Mouse (Mus musculus): ENCODE measurements around the gene Prr32. TPM values are rescaled to one million over a fixed set of nuclear protein-coding genes. Genes with fewer than 3 reads are reported as not detected.

Gene Prr32
- polyA plus RNA-seq (2016; fragmentation: Nextera tagmentation; extraction: Ambion mirVana): 0.13 TPM in 1 of 2 replicates, not detected in the other

GRCm38 (mm10) chrX:45090604-45091003, at the start of gene Prr32:
TSS of gene Prr32 (plus strand) at chrX:45090904.
- H3K9me3 ChIP-seq (replicated peaks): no peaks in the 10 kb centered on the region
- no peaks in the 10 kb centered on the region for H3K36me3 ChIP-seq
- H3K27me3 ChIP-seq (ENCODE audit: low read depth, poor library complexity, severe bottlenecking): no peaks in the 10 kb centered on the region
- no peak within 1 kb of the TSS for H3K27ac ChIP-seq
- H3K4me1 ChIP-seq: no peaks in the 10 kb centered on the region
- no peak for DNase-seq (ENCODE audit: low spot score)
- no peak within 1 kb of the TSS for H3K4me3 ChIP-seq
- 70% methylated on average over 1 of the region's 1 CpGs for whole genome bisulfite sequencing
